Mouse (Mus musculus) ovary, adult 18-20 months (tissue): ENCODE results near the gene Tmem41a.

Experiments
- DNase-seq: peaks from one replicate; pipeline ENCODE4 v3.0.0; 2022; ENCODE audit warnings: low spot score, mixed read lengths

Gene Tmem41a

GRCm38 (mm10) chr16:21901286-21901685 is 46.1 kb downstream of the Tmem41a start:
- DNase-seq = no peak

GRCm38 (mm10) chr16:21893890-21894289 is 53.5 kb downstream of the Tmem41a start:
- DNase-seq = no peak

GRCm38 (mm10) chr16:21887601-21888000 is 59.8 kb downstream of the Tmem41a start:
- DNase-seq = no peak
